Mouse (Mus musculus): ENCODE measurements at regions not wholly inside any gene's neighbourhood (a gene's known extent, or its start where the extent isn't known, plus 50 kb on each side); places are given as distances from the start of the nearest gene placed in this dataset.

DNA sequence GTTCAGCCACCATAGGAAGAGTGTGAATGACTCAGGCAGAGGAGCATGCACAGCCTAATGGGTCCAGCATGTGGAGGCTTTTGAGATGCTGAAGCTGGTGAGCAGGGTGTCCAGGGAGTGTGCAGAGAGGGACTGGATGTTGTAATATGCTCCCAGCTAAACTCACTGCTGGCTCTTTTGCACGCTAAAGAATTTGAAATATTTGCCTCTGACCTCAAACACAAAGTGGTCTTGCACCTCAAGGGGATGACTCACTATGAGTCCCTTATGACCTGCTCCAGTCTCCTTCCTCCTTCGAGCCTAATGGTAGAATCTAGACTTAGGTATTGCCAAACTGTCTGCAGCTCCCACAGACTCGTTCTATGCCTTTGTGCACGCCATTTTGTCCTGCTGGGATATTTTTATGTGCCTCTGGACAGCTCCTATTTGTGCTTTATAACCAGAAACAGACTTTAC is 55.0 kb upstream of the Slit3 start:
- no peak for TF ChIP-seq EP300 (IDR thresholded peaks at IDR 0.05; ENCODE audit: low read depth)
- no peak for TF ChIP-seq CTCF (IDR thresholded peaks at IDR 0.05; ENCODE audit: low read depth)

All from liver, embryonic 14.5 days (tissue).